Mouse (Mus musculus) kidney, adult 18-20 months (tissue): ENCODE results near the gene Mgmt.

Experiments
- DNase-seq: peaks from one replicate; pipeline ENCODE4 v3.0.0; 2021

Mgmt gene

GRCm38 (mm10) chr7:136894106-136894986 lies at the start of gene Mgmt:
TSS of gene Mgmt (plus strand) at chr7:136894614.
- peak; percentile 91 for DNase-seq

- DNase-seq: no peak
These were observed 49.6 kb upstream of the Mgmt start for GRCm38 (mm10) chr7:136844835-136845234.

GRCm38 (mm10) chr7:136845321-136845720 lies 49.1 kb upstream of the Mgmt start:
- no peak for DNase-seq

- no peak for DNase-seq
These were observed 48.3 kb upstream of the Mgmt start for GRCm38 (mm10) chr7:136846086-136846620.

- DNase-seq: no peak
These were observed 46.8 kb upstream of the Mgmt start for GRCm38 (mm10) chr7:136847601-136848000.

- DNase-seq: no peak
These were observed 45.7 kb upstream of the Mgmt start for GRCm38 (mm10) chr7:136848761-136849160.

GRCm38 (mm10) chr7:136849811-136850210 lies 44.6 kb upstream of the Mgmt start:
- DNase-seq: no peak

- DNase-seq: no peak
These were observed 44.1 kb upstream of the Mgmt start for GRCm38 (mm10) chr7:136850339-136850738.

GRCm38 (mm10) chr7:136851946-136852345 lies 42.5 kb upstream of the Mgmt start:
- no peak for DNase-seq

- DNase-seq: no peak
These were observed 41.7 kb upstream of the Mgmt start for GRCm38 (mm10) chr7:136852721-136853120.

GRCm38 (mm10) chr7:136864677-136865463 lies 29.5 kb upstream of the Mgmt start:
- DNase-seq: no peak

- no peak for DNase-seq
These were observed 28.5 kb upstream of the Mgmt start for GRCm38 (mm10) chr7:136865876-136866275.

- no peak for DNase-seq
These were observed 27.9 kb upstream of the Mgmt start for GRCm38 (mm10) chr7:136866535-136866934.

- DNase-seq: no peak
These were observed 22.9 kb upstream of the Mgmt start for GRCm38 (mm10) chr7:136871535-136871934.

- DNase-seq: no peak
These were observed 22.4 kb upstream of the Mgmt start for GRCm38 (mm10) chr7:136872059-136872458.

GRCm38 (mm10) chr7:136874396-136874795 lies 20.0 kb upstream of the Mgmt start:
- DNase-seq: no peak

- no peak for DNase-seq
These were observed 14.0 kb upstream of the Mgmt start for GRCm38 (mm10) chr7:136880386-136880785.

GRCm38 (mm10) chr7:136888161-136888560 lies 6.3 kb upstream of the Mgmt start:
- no peak for DNase-seq

GRCm38 (mm10) chr7:136895356-136895755 lies 942 bp downstream of the Mgmt start:
- DNase-seq: peak; percentile 5

- DNase-seq: no peak
These were observed 1.4 kb downstream of the Mgmt start for GRCm38 (mm10) chr7:136895851-136896250.

- no peak for DNase-seq
These were observed 3.1 kb downstream of the Mgmt start for GRCm38 (mm10) chr7:136897481-136897880.

- DNase-seq: no peak
These were observed 3.6 kb downstream of the Mgmt start for GRCm38 (mm10) chr7:136898005-136898404.

GRCm38 (mm10) chr7:136908616-136909144 lies 14.3 kb downstream of the Mgmt start:
- DNase-seq: no peak
